Mouse (Mus musculus) liver, embryonic 13.5 days (tissue): ENCODE data around the gene Tdg. TPM values are rescaled to one million over a fixed set of nuclear protein-coding genes. Genes with fewer than 3 reads are reported as not detected.
"Not testable (repeated sequence)": the region's sequence is repeated elsewhere in the genome, so short reads cannot be mapped to it uniquely, and the experiment has no call there.

Experiments
- ATAC-seq: fragments of 200-750 bp; cut with Nextera tagmentation; 2 replicates; pipeline ENCODE4 v1.8.0; 2017; ENCODE audit warnings: low read depth, mild to moderate bottlenecking, moderate number of reproducible peaks, moderate library complexity
- DNase-seq: peaks from one replicate; pipeline ENCODE4 v3.0.0; 2022
- H3K27ac ChIP-seq: fragments of 300-500 bp; sonication (generic); 2 replicates; pipeline ENCODE4 v1.5.1; 2015; ENCODE audit warnings: moderate library complexity, mild to moderate bottlenecking, inconsistent platforms
- H3K27me3 ChIP-seq: fragments of 300-500 bp; sonication (generic); 2 replicates; pipeline ENCODE4 v1.6.1; 2015; ENCODE audit warnings: mild to moderate bottlenecking, inconsistent platforms
- H3K36me3 ChIP-seq: fragments of 300-500 bp; sonication (generic); 2 replicates; pipeline ENCODE4 v1.6.1; 2015; ENCODE audit warnings: mild to moderate bottlenecking, inconsistent platforms
- H3K4me1 ChIP-seq: fragments of 300-500 bp; sonication (generic); replicated peaks from 2 replicates; pipeline ENCODE4 v1.6.1; 2015; ENCODE audit warnings: inconsistent platforms
- H3K4me2 ChIP-seq: fragments of 300-500 bp; sonication (generic); 2 replicates; pipeline ENCODE4 v1.6.1; 2015; ENCODE audit warnings: inconsistent platforms, mild to moderate bottlenecking, moderate library complexity
- H3K4me3 ChIP-seq: fragments of 300-500 bp; sonication (generic); replicated peaks from 2 replicates; pipeline ENCODE4 v1.5.1; 2015; ENCODE audit warnings: mild to moderate bottlenecking, inconsistent platforms
- H3K9ac ChIP-seq: fragments of 300-500 bp; sonication (generic); 2 replicates; pipeline ENCODE4 v1.6.1; 2015; ENCODE audit warnings: mild to moderate bottlenecking, inconsistent platforms
- H3K9me3 ChIP-seq: fragments of 300-500 bp; sonication (generic); replicated peaks from 2 replicates; pipeline ENCODE4 v1.6.1; 2016; ENCODE audit warnings: inconsistent platforms
- WGBS: fragments of 180-500 bp; shearing (Covaris S2); methylation state at CpG from one replicate; pipeline ENCODE4 v1.1.7; 2015; ENCODE audit not compliant: insufficient replicate concordance; 5-methylcytosine and 5-hydroxymethylcytosine counted together
- polyA plus RNA-seq: library from polyadenylated mRNA; unstranded; fragments of >200 nt; fragmentation: Nextera tagmentation; extraction: Ambion mirVana; gene quantifications from 2 replicates; pipeline ENCODE4 v1.2.1, GENCODE M21; 2015

The Tdg gene
- polyA plus RNA-seq = 52.0 and 61.1 TPM in 2 replicates

GRCm38 (mm10) chr10:82629586-82630255 lies at the start of gene Tdg:
TSS of gene Tdg (plus strand) at chr10:82629828.
- under 1% methylated on average over 71 of the region's 78 CpGs for WGBS
- peak within 1 kb of the TSS; percentile 85 for H3K9ac ChIP-seq
- peak within 1 kb of the TSS; percentile 82 for H3K4me3 ChIP-seq
- peaks cover 25% of the 10 kb centered on the region for H3K4me1 ChIP-seq
- ATAC-seq (peak; percentile 96), DNase-seq (peak; percentile 85)
- peak within 1 kb of the TSS; percentile 95 for H3K4me2 ChIP-seq
- H3K36me3 ChIP-seq = peaks cover 25% of the 10 kb centered on the region
- peak within 1 kb of the TSS; percentile 81 for H3K27ac ChIP-seq
- H3K9me3 ChIP-seq, H3K27me3 ChIP-seq: not testable (repeated sequence)

DNA sequence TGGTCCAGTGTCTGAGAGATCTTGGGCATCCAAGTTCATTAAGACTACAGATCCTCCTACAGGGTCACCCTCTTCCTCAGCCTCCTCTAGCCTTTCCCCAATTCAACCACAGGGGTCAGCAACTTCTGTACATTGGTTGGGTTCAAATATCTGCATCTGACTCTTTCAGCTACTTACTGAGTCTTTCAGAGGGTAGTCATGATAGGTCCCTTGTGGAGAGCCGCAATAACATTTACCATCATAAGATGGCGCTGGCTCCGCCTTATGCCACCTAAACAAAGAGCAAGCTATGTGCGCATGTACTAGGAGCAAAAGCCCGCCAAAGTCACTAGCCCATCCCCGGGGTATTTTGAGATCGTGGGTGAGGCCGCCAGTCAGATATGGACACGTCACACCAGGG lies 40.0 kb upstream of the Tdg start:
- 65% methylated on average over 9 of the region's 9 CpGs for WGBS
- not testable (repeated sequence) for H3K9ac ChIP-seq, H3K9me3 ChIP-seq, H3K4me1 ChIP-seq, ATAC-seq, DNase-seq, H3K4me3 ChIP-seq, H3K4me2 ChIP-seq, H3K27me3 ChIP-seq, H3K27ac ChIP-seq, H3K36me3 ChIP-seq

DNA sequence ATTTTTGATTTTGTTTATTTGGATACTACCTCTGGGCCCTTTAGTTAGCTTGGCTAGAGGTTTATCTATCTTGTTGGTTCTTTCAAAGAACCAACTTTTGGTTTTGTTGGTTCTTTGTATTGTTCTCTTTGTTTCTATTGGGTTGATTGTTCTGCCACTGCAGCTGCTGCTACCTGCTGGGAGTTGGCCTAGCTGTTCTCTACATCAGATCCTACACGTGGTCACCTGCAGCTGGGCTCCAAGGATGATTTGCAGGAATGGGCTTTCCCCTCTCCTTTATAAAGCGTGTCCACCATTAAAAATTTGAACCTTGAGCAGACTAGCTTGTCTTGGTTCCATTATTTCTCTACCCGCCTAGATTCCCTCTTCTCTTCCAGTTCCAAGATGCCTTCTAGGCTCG lies 35.2 kb upstream of the Tdg start:
- ATAC-seq, DNase-seq, H3K4me3 ChIP-seq, H3K4me1 ChIP-seq, H3K27ac ChIP-seq, H3K36me3 ChIP-seq, H3K9me3 ChIP-seq, H3K27me3 ChIP-seq, H3K9ac ChIP-seq, H3K4me2 ChIP-seq: not testable (repeated sequence)
- WGBS = 48% methylated on average over 4 of the region's 4 CpGs

- H3K4me3 ChIP-seq = peak overlapping the region; percentile 72
- ATAC-seq (peak; percentile 12), DNase-seq (no peak)
- no peaks in the 10 kb centered on the region for H3K36me3 ChIP-seq
- no peaks in the 10 kb centered on the region for H3K27me3 ChIP-seq
- peak overlapping the region; percentile 75; the same call in 1 of the 2 replicates for H3K27ac ChIP-seq
- no peaks in the 10 kb centered on the region for H3K9me3 ChIP-seq
- peak overlapping the region; percentile 72 for H3K4me2 ChIP-seq
- 14% methylated on average over 9 of the region's 9 CpGs for WGBS
- H3K9ac ChIP-seq = peak overlapping the region; percentile 79
- peaks cover 17% of the 10 kb centered on the region for H3K4me1 ChIP-seq
These were observed 7.4 kb upstream of the Tdg start for GRCm38 (mm10) chr10:82622235-82622634.

DNA sequence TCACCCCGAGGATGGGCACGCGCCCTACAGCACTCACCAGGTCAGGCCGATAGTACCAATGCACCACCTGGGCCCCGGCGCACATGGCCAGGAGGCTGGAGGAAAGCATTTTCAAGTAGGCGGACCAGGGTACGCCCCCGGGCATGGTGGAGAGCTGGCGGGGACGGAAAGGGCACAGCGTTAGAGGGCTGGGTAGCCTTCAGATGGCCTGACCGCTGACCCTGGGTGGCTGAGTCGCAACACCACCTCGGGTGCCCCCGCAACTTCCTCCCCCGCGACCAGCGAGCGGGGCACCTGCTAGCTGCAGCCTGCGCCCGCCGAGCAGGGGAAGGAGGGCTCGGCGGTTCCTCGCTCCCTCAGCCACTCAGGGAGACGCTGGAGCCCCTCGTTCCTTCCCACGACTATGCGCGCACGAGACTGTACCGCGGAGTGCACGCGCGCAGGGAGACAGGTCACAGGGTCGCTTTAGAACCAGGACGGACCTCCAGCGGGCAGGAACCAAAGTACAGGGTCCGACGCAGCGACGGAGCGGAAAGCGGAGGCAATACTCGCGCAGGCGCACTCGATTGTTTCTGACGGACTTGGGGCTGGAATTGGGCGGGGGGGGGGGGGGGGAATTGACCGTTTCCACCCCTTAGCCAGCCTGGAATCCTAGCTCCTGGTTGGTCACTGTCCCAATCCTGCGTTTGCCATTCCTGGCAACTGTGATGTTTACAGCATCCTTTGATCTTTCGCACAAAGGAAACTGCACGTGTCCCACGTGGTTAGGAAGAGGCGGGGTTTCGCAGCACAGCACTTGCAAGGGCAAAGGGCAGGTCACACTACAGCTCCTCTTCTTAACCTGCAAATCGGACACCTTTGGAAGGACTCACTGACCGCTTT lies 6.7 kb upstream of the Tdg start, which contains the start of gene 1190007I07Rik:
Gene 1190007I07Rik (minus strand): TSS at position 558 of the 882 bp plus-strand sequence.
- Histone ChIP-seq H3K27ac (peak within 1 kb of the TSS; percentile 75), H3K9me3 (no peaks in the 10 kb centered on the region), H3K27me3 (no peaks in the 10 kb centered on the region), H3K4me2 (peak within 1 kb of the TSS; percentile 72), H3K4me1 (peaks cover 17% of the 10 kb centered on the region), H3K36me3 (no peaks in the 10 kb centered on the region), H3K4me3 (peak within 1 kb of the TSS; percentile 72), H3K9ac (peak within 1 kb of the TSS; percentile 79)
- DNase-seq (peak; percentile 64), ATAC-seq (peak; percentile 87)
- under 1% methylated on average over 55 of the region's 61 CpGs for WGBS

DNA sequence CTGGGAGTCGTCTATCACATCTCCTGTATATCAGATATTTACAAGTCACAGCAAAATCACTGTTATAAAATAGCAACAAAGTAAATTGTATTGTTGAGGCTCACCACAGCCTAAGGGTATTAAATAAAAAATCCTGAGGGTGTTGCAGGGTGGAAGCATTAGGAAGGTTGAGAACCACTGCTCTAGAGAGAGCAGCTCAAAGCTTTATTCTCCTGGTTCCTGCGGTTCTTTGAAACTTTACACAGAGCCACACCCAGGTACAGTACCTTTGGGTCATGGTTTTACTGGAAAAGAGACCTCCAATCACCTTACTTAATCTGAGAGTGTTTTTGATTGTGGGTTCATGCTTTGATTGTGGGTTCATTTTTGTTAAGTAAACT lies 6.1 kb upstream of the Tdg start:
- peak; percentile 5; the same call in 1 of the 2 replicates for ATAC-seq

DNA sequence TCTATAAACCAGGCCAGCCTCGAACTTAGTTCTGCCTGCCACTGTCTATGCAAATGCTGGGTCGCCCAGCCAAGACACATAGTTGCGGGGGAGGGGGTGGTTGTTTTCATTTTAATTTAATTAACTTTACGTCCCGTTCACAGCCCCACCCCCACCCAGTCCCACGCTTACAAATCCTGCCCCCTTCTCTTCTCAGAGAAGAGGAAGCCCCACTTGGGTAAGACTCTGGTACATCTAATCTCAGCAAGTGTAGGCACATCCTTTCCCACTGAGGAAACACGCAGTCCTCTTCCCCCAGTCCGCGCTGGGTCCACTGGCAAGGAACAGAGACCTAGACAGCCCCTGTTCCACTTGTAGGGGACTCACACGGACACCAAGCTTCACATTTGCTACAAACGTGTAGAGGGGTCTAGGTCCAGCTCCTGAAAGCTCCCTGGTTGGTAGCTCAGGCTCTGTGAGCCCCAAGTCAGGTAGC lies 480 bp upstream of the Tdg start:
- Histone ChIP-seq H3K9me3 (no peaks in the 10 kb centered on the region), H3K4me1 (peaks cover 30% of the 10 kb centered on the region), H3K27ac (peak overlapping the region; percentile 81), H3K4me2 (peak overlapping the region; percentile 95), H3K9ac (peak overlapping the region; percentile 85), H3K4me3 (peak overlapping the region; percentile 82), H3K36me3 (peaks cover 21% of the 10 kb centered on the region), H3K27me3 (no peaks in the 10 kb centered on the region)
- peak; percentile 24 for ATAC-seq
- 7% methylated on average over 11 of the region's 11 CpGs for WGBS
- DNase-seq = no peak

More for the DNA sequence above, 6.1 kb upstream of the Tdg start:
- H3K27ac ChIP-seq = peak overlapping the region; percentile 68
- 2% methylated on average over 2 of the region's 2 CpGs for WGBS
- peak overlapping the region; percentile 79 for H3K9ac ChIP-seq
- peak overlapping the region; percentile 72 for H3K4me2 ChIP-seq
- not testable (repeated sequence) for H3K9me3 ChIP-seq, H3K36me3 ChIP-seq, H3K27me3 ChIP-seq, DNase-seq
- H3K4me3 ChIP-seq = peak overlapping the region; percentile 72
- peaks cover 18% of the 10 kb centered on the region for H3K4me1 ChIP-seq

GRCm38 (mm10) chr10:82630497-82630896 lies 869 bp downstream of the Tdg start:
- H3K4me2 ChIP-seq = peak overlapping the region; percentile 86
- WGBS = 12% methylated on average over 7 of the region's 7 CpGs
- H3K27me3 ChIP-seq = no peaks in the 10 kb centered on the region
- peaks cover 25% of the 10 kb centered on the region for H3K4me1 ChIP-seq
- H3K4me3 ChIP-seq = peak overlapping the region; percentile 82
- H3K27ac ChIP-seq = peak overlapping the region; percentile 76; the same call in 1 of the 2 replicates
- H3K9me3 ChIP-seq = no peaks in the 10 kb centered on the region
- ATAC-seq (no peak), DNase-seq (peak; percentile 15)
- H3K36me3 ChIP-seq = peaks cover 32% of the 10 kb centered on the region
- H3K9ac ChIP-seq = peak overlapping the region; percentile 85

DNA sequence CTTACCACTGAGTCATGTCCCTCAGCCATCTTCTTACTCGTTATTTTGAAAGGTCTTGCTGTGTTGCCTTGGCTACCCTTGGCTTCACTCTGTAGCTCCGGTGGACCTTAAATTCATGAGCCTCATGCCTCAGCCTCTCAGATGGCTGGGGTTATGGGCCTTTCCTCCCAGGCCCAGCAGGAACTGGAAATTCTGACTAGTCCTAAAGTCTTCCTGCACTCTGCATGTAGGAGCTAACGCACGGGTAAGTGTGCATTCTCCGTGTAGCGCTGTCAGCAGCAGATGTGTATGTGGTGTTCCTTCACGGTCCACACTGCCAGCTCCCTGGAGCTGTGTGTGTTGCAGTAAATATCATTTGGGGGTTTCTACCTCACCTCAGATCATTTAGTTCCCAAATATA lies 1.5 kb downstream of the Tdg start:
- Histone ChIP-seq H3K9ac (peak overlapping the region; percentile 85; the same call in 1 of the 2 replicates), H3K27me3 (no peaks in the 10 kb centered on the region), H3K27ac (no peak overlapping the region), H3K9me3 (no peaks in the 10 kb centered on the region), H3K36me3 (peaks cover 34% of the 10 kb centered on the region), H3K4me3 (peak overlapping the region; percentile 82), H3K4me1 (peaks cover 25% of the 10 kb centered on the region), H3K4me2 (peak overlapping the region; percentile 86)
- ATAC-seq (no peak), DNase-seq (no peak)
- WGBS = 81% methylated on average over 7 of the region's 7 CpGs

DNA sequence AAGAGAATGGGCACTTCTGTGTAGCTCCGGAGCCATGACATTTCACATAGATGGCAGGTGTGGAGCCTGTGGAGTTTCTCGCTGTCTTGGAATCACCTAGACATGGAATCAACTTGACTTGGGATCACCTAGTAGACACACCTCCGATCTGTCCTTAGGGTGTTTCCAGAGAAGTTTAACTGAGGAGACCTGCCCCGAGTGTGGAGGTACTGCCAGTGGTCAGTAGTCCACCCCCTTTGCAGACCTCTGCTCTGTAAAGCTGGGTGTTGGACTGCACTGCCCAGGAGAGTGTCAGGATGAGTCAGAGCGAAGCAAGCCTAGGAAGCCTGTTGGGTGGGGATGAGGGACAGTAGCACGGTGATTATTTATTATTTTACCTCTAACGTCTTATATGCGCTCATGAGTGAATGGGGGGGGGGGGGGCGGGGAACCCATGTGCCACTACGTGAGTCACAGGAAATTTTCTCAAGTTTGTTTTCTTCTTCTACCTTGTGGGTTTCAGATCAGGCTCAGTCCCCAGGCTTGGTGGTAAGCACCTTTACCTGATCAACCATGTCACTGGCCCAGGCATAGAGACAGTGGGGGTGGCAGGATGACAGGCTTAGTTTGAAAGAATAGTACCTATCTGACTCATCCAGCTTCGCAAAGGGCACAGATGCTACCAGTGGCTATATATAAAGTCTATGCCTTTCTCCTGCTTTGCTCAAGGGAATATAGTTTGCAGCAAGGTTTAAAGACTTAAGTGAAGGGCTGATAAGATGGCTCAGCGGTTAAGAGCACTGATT lies 3.1 kb downstream of the Tdg start:
- no peak overlapping the region for H3K4me2 ChIP-seq
- H3K27ac ChIP-seq = no peak overlapping the region
- no peaks in the 10 kb centered on the region for H3K27me3 ChIP-seq
- DNase-seq = no peak
- H3K4me1 ChIP-seq = peaks cover 25% of the 10 kb centered on the region
- ATAC-seq = no peak
- WGBS = 92% methylated on average over 12 of the region's 12 CpGs
- no peaks in the 10 kb centered on the region for H3K9me3 ChIP-seq
- no peak overlapping the region for H3K9ac ChIP-seq
- H3K4me3 ChIP-seq = no peak overlapping the region
- peaks cover 46% of the 10 kb centered on the region for H3K36me3 ChIP-seq

GRCm38 (mm10) chr10:82634348-82634747 lies 4.7 kb downstream of the Tdg start:
- no peak overlapping the region for H3K9ac ChIP-seq
- no peak for ATAC-seq
- no peak overlapping the region for H3K4me2 ChIP-seq
- peaks cover 16% of the 10 kb centered on the region for H3K4me1 ChIP-seq
- no peaks in the 10 kb centered on the region for H3K27me3 ChIP-seq
- WGBS = 89% methylated on average over 7 of the region's 7 CpGs
- no peak for DNase-seq
- H3K9me3 ChIP-seq = no peaks in the 10 kb centered on the region
- H3K27ac ChIP-seq = no peak overlapping the region
- peaks cover 60% of the 10 kb centered on the region for H3K36me3 ChIP-seq
- H3K4me3 ChIP-seq = no peak overlapping the region
